Mouse (Mus musculus) hindbrain, postnatal 0 days (tissue): Measurements from ENCODE around the gene Tmem186. TPM values are rescaled to one million over a fixed set of nuclear protein-coding genes. Genes with fewer than 3 reads are reported as not detected.

ENCODE experiments used
- ATAC-seq: fragments of 200-750 bp; cut with Nextera tagmentation; 2 replicates; pipeline ENCODE4 v1.8.0; 2017; ENCODE audit warnings: mild to moderate bottlenecking, moderate TSS enrichment, moderate library complexity
- DNase-seq: peaks from one replicate; pipeline ENCODE4 v3.0.0-alpha.2; 2015; ENCODE audit warnings: low spot score
- H3K27ac ChIP-seq: fragments of 300-500 bp; sonication (generic); 2 replicates; pipeline ENCODE4 v1.5.1; 2014; ENCODE audit warnings: mild to moderate bottlenecking
- H3K27me3 ChIP-seq: fragments of 300-500 bp; sonication (generic); 2 replicates; pipeline ENCODE4 v1.6.1; 2014; ENCODE audit warnings: low read length, mixed read lengths; ENCODE audit not compliant: insufficient read depth
- H3K36me3 ChIP-seq: fragments of 300-500 bp; sonication (generic); 2 replicates; pipeline ENCODE4 v1.6.1; 2014; ENCODE audit warnings: low read length, mixed read lengths; ENCODE audit not compliant: insufficient read depth
- H3K4me1 ChIP-seq: fragments of 300-500 bp; sonication (generic); 2 replicates; pipeline ENCODE4 v1.6.1; 2014; ENCODE audit warnings: antibody characterized with exemption, low read length, mixed read lengths; ENCODE audit not compliant: insufficient read depth
- H3K4me2 ChIP-seq: fragments of 300-500 bp; sonication (generic); 2 replicates; pipeline ENCODE4 v1.6.1; 2014; ENCODE audit warnings: low read depth, mild to moderate bottlenecking, low read length, moderate library complexity, mixed read lengths
- H3K4me3 ChIP-seq: fragments of 300-500 bp; sonication (generic); 2 replicates; pipeline ENCODE4 v1.5.1; 2014; ENCODE audit warnings: low read length
- H3K9ac ChIP-seq: fragments of 300-500 bp; sonication (generic); replicated peaks from 2 replicates; pipeline ENCODE4 v1.6.1; 2014; ENCODE audit warnings: mild to moderate bottlenecking, low read length, moderate library complexity, mixed read lengths
- H3K9me3 ChIP-seq: fragments of 300-500 bp; sonication (generic); 2 replicates; pipeline ENCODE4 v1.6.1; 2016; ENCODE audit warnings: low read length, mixed read lengths
- CTCF ChIP-seq: IDR thresholded peaks from 2 replicates; pipeline ENCODE4 v1.5.1; 2016; ENCODE audit warnings: antibody characterized with exemption, control low read depth, low read depth
- WGBS: fragments of 180-500 bp; shearing (Covaris S2); extraction: QIAGEN DNeasy Blood & Tissue Kit; methylation state at CpG from one replicate; pipeline ENCODE4 v1.1.7; 2014; 5-methylcytosine and 5-hydroxymethylcytosine counted together
- polyA plus RNA-seq: library from polyadenylated mRNA; unstranded; fragments of >200 nt; fragmentation: Nextera tagmentation; extraction: Ambion mirVana; gene quantifications from 2 replicates; pipeline ENCODE4 v1.2.1, GENCODE M21; 2015
- total RNA-seq: library from RNA; depleted of rRNA; stranded (reverse); fragments of >200 nt; gene quantifications from 2 replicates; pipeline ENCODE4 v1.2.3, GENCODE M21; 2014

The Tmem186 gene
- total and polyA plus RNA-seq, 2 experiments from 2014 or later, result 15.7 to 19.1 TPM

GRCm38 (mm10) chr16:8672811-8673210, 35.3 kb upstream of the Tmem186 start:
- Histone ChIP-seq H3K36me3 (no peaks in the 10 kb centered on the region), H3K4me3 (no peak overlapping the region), H3K27ac (no peak overlapping the region), H3K4me2 (peak overlapping the region; percentile 77; the same call in 1 of the 2 replicates), H3K27me3 (no peaks in the 10 kb centered on the region), H3K4me1 (peaks cover 23% of the 10 kb centered on the region; the same call in 1 of the 2 replicates), H3K9me3 (no peaks in the 10 kb centered on the region), H3K9ac (no peak overlapping the region)
- TF ChIP-seq CTCF, result no peak
- ATAC-seq (no peak), DNase-seq (no peak)

- H3K4me2 ChIP-seq, result peak overlapping the region; percentile 77
- WGBS, result 0% methylated on average over 11 of the region's 18 CpGs
- DNase-seq (no peak), ATAC-seq (no peak)
- peak overlapping the region; percentile 74 for H3K9ac ChIP-seq
- peaks cover 26% of the 10 kb centered on the region; the same call in 1 of the 2 replicates for H3K4me1 ChIP-seq
- no peak for TF ChIP-seq CTCF
- H3K36me3 ChIP-seq, result no peaks in the 10 kb centered on the region
- H3K4me3 ChIP-seq, result peak overlapping the region; percentile 78
- H3K9me3 ChIP-seq, result no peaks in the 10 kb centered on the region
- H3K27me3 ChIP-seq, result no peaks in the 10 kb centered on the region
- peak overlapping the region; percentile 78; the same call in 1 of the 2 replicates for H3K27ac ChIP-seq
Observed at GRCm38 (mm10) chr16:8672350-8672687, 34.8 kb upstream of the Tmem186 start.

GRCm38 (mm10) chr16:8671551-8672349, 34.2 kb upstream of the Tmem186 start, which contains the start of gene Carhsp1:
Gene Carhsp1 (minus strand): TSS chr16:8672155.
- DNase-seq, result peak; percentile 96
- TF ChIP-seq CTCF, result peak; percentile 37
- Histone ChIP-seq H3K27me3 (no peaks in the 10 kb centered on the region), H3K36me3 (no peaks in the 10 kb centered on the region), H3K4me3 (peak within 1 kb of the TSS; percentile 78), H3K4me1 (peaks cover 26% of the 10 kb centered on the region; the same call in 1 of the 2 replicates), H3K9ac (peak within 1 kb of the TSS; percentile 74), H3K27ac (peak within 1 kb of the TSS; percentile 78), H3K9me3 (no peaks in the 10 kb centered on the region), H3K4me2 (peak within 1 kb of the TSS; percentile 77)
- ATAC-seq, result peak; percentile 89
- under 1% methylated on average over 67 of the region's 67 CpGs for WGBS

GRCm38 (mm10) chr16:8670041-8671035, 32.8 kb upstream of the Tmem186 start:
- Histone ChIP-seq H3K9me3 (no peaks in the 10 kb centered on the region), H3K4me3 (peak overlapping the region; percentile 78), H3K4me1 (peaks cover 26% of the 10 kb centered on the region; the same call in 1 of the 2 replicates), H3K27ac (peak overlapping the region; percentile 78; the same call in 1 of the 2 replicates), H3K9ac (peak overlapping the region; percentile 74), H3K36me3 (no peaks in the 10 kb centered on the region), H3K4me2 (peak overlapping the region; percentile 77), H3K27me3 (no peaks in the 10 kb centered on the region)
- peak; percentile 59 for ATAC-seq
- DNase-seq, result peak; percentile 69
- TF ChIP-seq CTCF, result no peak
- WGBS, result 7% methylated on average over 15 of the region's 15 CpGs

GRCm38 (mm10) chr16:8669432-8669831, 31.9 kb upstream of the Tmem186 start:
- H3K9me3 ChIP-seq, result no peaks in the 10 kb centered on the region
- peak overlapping the region; percentile 78 for H3K4me3 ChIP-seq
- peak overlapping the region; percentile 77 for H3K4me2 ChIP-seq
- H3K27me3 ChIP-seq, result no peaks in the 10 kb centered on the region
- 0 out of 2 replicates have a peak overlapping the region, but pooled peaks have one; percentile 22 for H3K27ac ChIP-seq
- ATAC-seq (no peak), DNase-seq (peak; percentile 43)
- H3K4me1 ChIP-seq, result peaks cover 26% of the 10 kb centered on the region; the same call in 1 of the 2 replicates
- H3K9ac ChIP-seq, result peak overlapping the region; percentile 31; the same call in 1 of the 2 replicates
- WGBS, result 44% methylated on average over 5 of the region's 5 CpGs
- H3K36me3 ChIP-seq, result no peaks in the 10 kb centered on the region
- TF ChIP-seq CTCF, result no peak

- ATAC-seq, result no peak
- no peaks in the 10 kb centered on the region for H3K27me3 ChIP-seq
- no peaks in the 10 kb centered on the region for H3K9me3 ChIP-seq
- H3K4me1 ChIP-seq, result peaks cover 26% of the 10 kb centered on the region; the same call in 1 of the 2 replicates
- no peak overlapping the region for H3K9ac ChIP-seq
- no peak for DNase-seq
- H3K27ac ChIP-seq, result no peak overlapping the region
- H3K4me3 ChIP-seq, result no peak overlapping the region
- WGBS, result 46% methylated on average over 2 of the region's 2 CpGs
- no peaks in the 10 kb centered on the region for H3K36me3 ChIP-seq
- TF ChIP-seq CTCF, result no peak
- H3K4me2 ChIP-seq, result no peak overlapping the region
Observed at GRCm38 (mm10) chr16:8668386-8668785, 30.9 kb upstream of the Tmem186 start.
